Comparison of ENCODE assay signal across 8 mouse cellular contexts in the genomic region with DNA sequence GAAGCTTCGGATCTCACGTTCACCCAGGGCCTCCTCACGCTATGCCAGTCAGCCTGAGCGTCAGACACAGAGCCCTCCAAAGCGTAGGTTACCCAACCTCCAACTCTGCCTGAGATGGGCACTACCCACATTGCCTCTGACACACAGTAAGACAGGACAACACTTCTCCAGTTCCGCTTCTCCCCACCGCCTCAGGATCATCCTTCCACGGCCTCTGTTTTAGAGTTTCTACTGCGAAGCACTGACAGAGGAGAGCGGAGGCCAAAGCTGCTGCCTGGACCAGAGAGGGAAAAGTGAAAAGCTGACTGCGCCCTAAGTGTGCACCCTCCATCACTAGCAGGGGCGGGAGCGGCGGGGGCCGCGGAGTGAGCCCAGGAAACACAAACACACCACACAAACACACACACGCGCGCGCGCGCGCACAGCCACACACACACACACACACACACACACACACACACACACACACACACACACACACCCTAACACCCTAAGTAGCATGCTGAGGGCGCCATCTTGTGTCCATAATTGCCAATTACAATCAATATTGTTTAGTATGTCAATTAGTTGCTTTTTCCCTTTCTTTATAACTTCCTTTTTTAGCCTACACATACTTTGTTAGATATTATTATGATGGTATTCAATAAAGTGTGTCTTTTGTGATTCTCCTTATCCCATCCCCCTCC. TPM values are rescaled to one million over a fixed set of nuclear protein-coding genes. Genes with fewer than 3 reads are reported as not detected.
DNase-seq lines count a peak whose midpoint lies in the region; ATAC-seq and TF ChIP-seq lines count a peak whose summit lies in the region.

No protein-coding gene starts in this region.

- 34% methylated on average over 24 of the region's 24 CpGs for WGBS in heart, embryonic 14.5 days
- WGBS in liver, embryonic 14.5 days (ENCODE audit: insufficient replicate concordance), result 25% methylated on average over 24 of the region's 24 CpGs

- H3K4me3 ChIP-seq in heart, embryonic 14.5 days (ENCODE audit: control insufficient read depth in 1 of 2, insufficient read depth in 1 of 2, low read depth in 1 of 2, low read length in 2 of 2), result no peak overlapping the region
- H3K4me3 ChIP-seq in liver, embryonic 14.5 days (ENCODE audit: insufficient read depth in 1 of 2, low read depth in 2 of 2, low read length in 2 of 2), result no peak overlapping the region

- no peaks in the 10 kb centered on the region for H3K4me1 ChIP-seq in heart, embryonic 14.5 days (ENCODE audit: control insufficient read depth in 2 of 2, insufficient read depth in 2 of 2, low read length in 2 of 2)
- no peaks in the 10 kb centered on the region for H3K4me1 ChIP-seq in liver, embryonic 14.5 days (replicated peaks; ENCODE audit: control insufficient read depth in 2 of 2, insufficient read depth in 2 of 2, low read length in 1 of 2)

- 0 out of 2 replicates have a peak, but pooled peaks have one; percentile 36 for ATAC-seq in common myeloid progenitor, adult 5-6 weeks (replicated peaks; ENCODE audit: low read depth, poor library complexity, severe bottlenecking)
- no peak for ATAC-seq in heart, embryonic 14.5 days (ENCODE audit: insufficient number of reproducible peaks, insufficient read depth, low FRiP score, low read depth)
- no peak for ATAC-seq in liver, embryonic 14.5 days (ENCODE audit: insufficient read depth)
- no peak for ATAC-seq in activated CD4-positive, CD25-positive, alpha-beta regulatory T cell, adult 4 months

- no peaks in the 10 kb centered on the region for H3K36me3 ChIP-seq in heart, embryonic 14.5 days (ENCODE audit: control insufficient read depth, insufficient read depth, low read length)
- no peaks in the 10 kb centered on the region for H3K36me3 ChIP-seq in liver, embryonic 14.5 days (replicated peaks; ENCODE audit: control insufficient read depth, insufficient read depth, low read depth)

- no peaks in the 10 kb centered on the region for H3K27me3 ChIP-seq in heart, embryonic 14.5 days (ENCODE audit: control insufficient read depth, insufficient read depth, low read length)
- no peaks in the 10 kb centered on the region for H3K27me3 ChIP-seq in liver, embryonic 14.5 days (ENCODE audit: control insufficient read depth, insufficient read depth, low read length)

- H3K9me3 ChIP-seq in heart, embryonic 14.5 days (ENCODE audit: control insufficient read depth, low read length), result no peaks in the 10 kb centered on the region
- H3K9me3 ChIP-seq in liver, embryonic 14.5 days (ENCODE audit: control insufficient read depth, low read length), result no peaks in the 10 kb centered on the region

- H3K9ac ChIP-seq in heart, embryonic 14.5 days (ENCODE audit: low read length), result no peak overlapping the region
- no peak overlapping the region for H3K9ac ChIP-seq in liver, embryonic 14.5 days (replicated peaks)

- H3K27ac ChIP-seq in heart, embryonic 14.5 days (replicated peaks in 1 of 2; ENCODE audit: control insufficient read depth in 1 of 2, insufficient read depth in 1 of 2, low read depth in 2 of 2, low read length in 2 of 2), result no peak overlapping the region
- H3K27ac ChIP-seq in liver, embryonic 14.5 days, result no peak overlapping the region

- TF ChIP-seq EP300 in liver, embryonic 14.5 days (IDR thresholded peaks at IDR 0.05; ENCODE audit: low read depth), result no peak

- TF ChIP-seq CTCF in liver, embryonic 14.5 days (IDR thresholded peaks at IDR 0.05; ENCODE audit: low read depth), result peak; percentile 68

- peak; percentile 16 to 31 for DNase-seq in layer of hippocampus, postnatal 10 days (ENCODE audit: low spot score in 2 of 2)
- no peak for DNase-seq in layer of hippocampus, postnatal 36 days
- no peak for DNase-seq in liver, embryonic 14.5 days (ENCODE audit: low read depth in 3 of 3, low spot score in 3 of 3)
- DNase-seq in right cerebral cortex, adult 18-20 months, result no peak
- DNase-seq in urinary bladder, postnatal 4 days (ENCODE audit: low spot score in 2 of 2), result no peak

- H3K4me2 ChIP-seq in heart, embryonic 14.5 days (ENCODE audit: low read length), result peak overlapping the region; percentile 44
- no peak overlapping the region for H3K4me2 ChIP-seq in liver, embryonic 14.5 days (ENCODE audit: low read depth)

RNA-seq across cellular contexts. Expression of a gene that starts 8.4 kb away (rescaled TPM):
- total RNA-seq in layer of hippocampus, postnatal 10 days (2021), result 1 to 10 TPM; 7.5 to 8.4 TPM
- 1 to 10 TPM; 8.1 to 8.8 TPM for total RNA-seq in layer of hippocampus, postnatal 36 days (2021)
- total RNA-seq in common myeloid progenitor, adult 5-6 weeks (2017), result 0.09 TPM in 1 of 2 replicates, not detected in the other
- polyA plus RNA-seq in heart, embryonic 14.5 days (2014; fragmentation: Nextera tagmentation; extraction: Ambion mirVana), result 2.2 and 2.6 TPM in 2 replicates
- 2.0 and 2.3 TPM in 2 replicates for polyA plus RNA-seq in liver, embryonic 14.5 days (2012; rRNA removed)
- polyA plus RNA-seq in liver, embryonic 14.5 days (2014; fragmentation: Nextera tagmentation; extraction: Ambion mirVana), result 2.6 and 3.3 TPM in 2 replicates
- under 1 TPM in 1 of 2 experiments, not detected in 1; 0.30 TPM for polyA plus RNA-seq in activated CD4-positive, CD25-positive, alpha-beta regulatory T cell, adult 4 months (2017; shearing (Covaris generic))

RNA-seq across cellular contexts. Expression of a gene that starts 20.1 kb away (rescaled TPM):
- 1 to 10 TPM; 1.9 TPM for total RNA-seq in layer of hippocampus, postnatal 10 days (2021)
- 1 to 10 TPM in 1 of 2 experiments, under 1 TPM in 1; 0.91 to 2.0 TPM for total RNA-seq in layer of hippocampus, postnatal 36 days (2021)
- total RNA-seq in common myeloid progenitor, adult 5-6 weeks (2017), result 82.0 and 95.8 TPM in 2 replicates
- polyA plus RNA-seq in heart, embryonic 14.5 days (2014; fragmentation: Nextera tagmentation; extraction: Ambion mirVana), result 0.31 and 0.38 TPM in 2 replicates
- 1.2 and 2.6 TPM in 2 replicates for polyA plus RNA-seq in liver, embryonic 14.5 days (2012; rRNA removed)
- polyA plus RNA-seq in liver, embryonic 14.5 days (2014; fragmentation: Nextera tagmentation; extraction: Ambion mirVana), result 1.2 TPM in 2 replicates
- under 1 TPM in 1 of 2 experiments, not detected in 1; 0.84 TPM for polyA plus RNA-seq in activated CD4-positive, CD25-positive, alpha-beta regulatory T cell, adult 4 months (2017; shearing (Covaris generic))

Comparison
In these comparisons a context has a peak if more than half of its experiments do, and no peak if none do; other contexts are left out.
1. DNase-seq: peak in layer of hippocampus, postnatal 10 days (2 of 2); none in layer of hippocampus, postnatal 36 days (0 of 2), liver, embryonic 14.5 days (0 of 3), right cerebral cortex, adult 18-20 months (single experiment) and urinary bladder, postnatal 4 days (0 of 2).
2. RNA of a gene that starts 20.1 kb away (total RNA-seq): 82.0 to 95.8 TPM in common myeloid progenitor, adult 5-6 weeks; 0.91 to 2.0 TPM in layer of hippocampus, postnatal 36 days and 1.9 TPM in layer of hippocampus, postnatal 10 days; every median in the first group is over 10 times any median in the second.